Mouse (Mus musculus) adipocyte (in vitro differentiated cells): ENCODE data around the gene Rps16.
A peak's percentile ranks its signal among the peaks of the same experiment; 100 is the strongest.

Source experiments
- DNase-seq: peaks from one replicate; pipeline ENCODE4 v3.0.0-alpha.2; 2016; ENCODE audit warnings: low spot score

Rps16 gene

DNA sequence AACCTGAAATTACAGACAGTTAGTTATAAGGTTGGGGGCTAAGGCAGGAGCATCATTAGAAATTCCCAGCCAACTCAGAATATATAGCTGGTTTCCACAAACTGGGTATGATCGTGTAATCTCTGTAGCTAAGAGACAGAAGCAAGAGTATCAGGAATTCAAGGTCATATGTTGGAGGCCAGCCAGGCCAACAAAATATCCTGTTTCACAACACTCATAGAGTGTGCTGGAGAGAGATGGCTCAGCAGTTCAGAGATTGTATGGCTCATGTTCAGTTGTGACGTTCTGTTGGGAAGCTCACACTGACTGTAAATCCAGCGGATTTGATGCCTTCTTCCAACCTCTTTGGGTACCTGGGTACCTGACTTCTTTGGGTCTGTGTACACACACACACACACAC, 2.7 kb upstream of the Rps16 start:
- peak; percentile 68 for DNase-seq

- DNase-seq = no peak
These were observed 1.9 kb upstream of the Rps16 start for GRCm38 (mm10) chr7:28348601-28349000.

GRCm38 (mm10) chr7:28351676-28352191, 1.3 kb downstream of the Rps16 start:
- DNase-seq = no peak

DNA sequence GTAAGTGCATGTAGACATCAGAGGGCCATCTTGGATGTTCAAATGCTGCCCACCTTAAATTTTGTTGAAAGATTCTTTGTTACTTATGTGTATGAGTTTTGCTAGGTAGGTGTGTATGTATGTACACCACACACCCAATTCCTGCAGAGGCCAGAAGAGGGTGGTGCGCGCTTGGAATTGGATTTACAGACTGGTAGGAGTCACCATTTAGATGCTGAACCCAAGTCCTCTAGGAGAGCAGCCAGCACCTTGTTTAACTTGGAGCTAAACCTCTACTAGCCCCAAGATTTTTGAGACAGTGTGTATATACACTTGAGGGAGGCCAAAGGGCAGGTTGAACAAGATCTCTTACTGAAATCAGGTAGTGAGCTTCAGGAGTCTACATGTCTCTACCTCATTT, 2.8 kb downstream of the Rps16 start:
- peak; percentile 26 for DNase-seq

DNA sequence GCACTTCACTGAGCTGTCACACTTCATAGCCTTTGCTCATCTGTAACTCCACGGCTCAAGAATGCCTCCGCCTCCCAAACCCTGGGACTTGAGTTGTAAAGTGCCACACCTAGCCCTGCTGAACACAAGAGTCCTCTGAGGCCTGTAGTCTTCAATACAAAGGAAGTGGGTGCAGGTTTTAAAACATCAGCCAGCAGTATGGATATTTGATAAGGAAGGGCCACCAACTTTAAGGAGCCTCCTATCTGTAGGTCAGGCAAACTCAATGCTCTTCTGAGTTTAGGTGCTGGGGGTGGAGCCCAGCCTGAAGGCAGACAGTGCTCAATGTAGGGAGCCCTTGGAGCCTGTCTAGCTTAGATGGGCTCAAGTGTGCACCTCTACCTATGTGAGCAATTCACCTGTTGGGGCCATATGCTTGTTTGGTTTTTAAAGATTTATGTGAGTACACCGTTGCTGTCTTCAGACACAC, 3.7 kb downstream of the Rps16 start:
- DNase-seq = no peak

DNA sequence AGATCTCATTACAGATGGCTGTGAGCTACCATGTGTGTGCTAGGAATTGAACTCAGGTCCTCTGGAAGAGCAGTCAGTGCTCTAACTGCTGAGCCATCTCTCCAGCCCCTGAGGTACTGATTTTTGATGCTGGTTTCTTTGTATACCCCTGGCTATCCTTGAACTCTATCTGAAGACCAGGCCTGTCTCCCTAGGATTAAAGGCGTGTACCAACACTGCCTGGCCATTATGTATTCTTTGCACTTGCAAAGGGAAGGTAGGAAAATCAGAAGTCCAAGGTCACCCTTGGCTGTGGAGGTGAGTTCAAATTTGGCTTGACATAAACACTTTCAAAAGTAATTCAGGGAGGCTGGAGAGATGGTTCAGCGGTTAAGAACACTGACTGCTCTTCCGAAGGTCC, 4.1 kb downstream of the Rps16 start:
- no peak for DNase-seq

GRCm38 (mm10) chr7:28355221-28355620, 4.8 kb downstream of the Rps16 start:
- DNase-seq = no peak

DNA sequence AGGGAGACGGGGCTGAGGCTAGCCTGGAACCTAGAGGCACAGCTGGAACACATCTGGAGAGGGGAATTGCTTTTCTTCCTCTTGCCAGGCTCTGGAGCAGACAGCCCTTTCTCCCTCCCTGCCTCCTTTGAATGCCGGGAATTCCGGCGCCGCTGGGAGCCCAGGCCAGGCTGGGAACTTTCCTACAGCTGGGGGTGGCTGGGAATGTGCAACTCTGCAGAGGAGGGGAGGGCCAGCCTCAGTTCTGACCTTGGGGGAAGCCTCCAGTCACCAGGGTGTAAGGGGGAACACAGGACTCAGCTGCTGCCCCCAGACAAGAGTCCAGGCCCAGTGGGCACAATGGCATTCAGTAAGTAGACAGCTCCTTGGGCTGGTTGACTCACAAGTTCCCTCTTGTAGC, 6.5 kb downstream of the Rps16 start:
- no peak for DNase-seq

DNA sequence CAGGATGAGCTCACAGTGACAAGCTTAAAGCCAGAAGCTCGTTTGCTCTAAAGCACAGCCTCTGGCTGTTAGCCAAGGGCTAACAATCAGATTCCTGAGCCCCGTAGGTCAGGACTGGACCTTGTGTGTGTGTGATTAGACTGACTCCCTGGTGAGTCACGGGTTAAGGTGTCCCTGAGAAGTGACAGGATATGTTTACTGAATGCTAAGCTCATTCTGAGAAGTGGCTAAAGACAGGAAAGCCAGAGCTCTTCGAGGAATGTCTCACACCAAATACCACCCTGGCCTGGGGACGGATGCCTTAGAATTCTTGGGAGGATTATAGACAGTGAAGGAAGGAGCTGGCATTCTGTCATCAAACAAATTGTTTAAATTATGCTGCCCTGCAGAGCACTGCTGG, 7.5 kb downstream of the Rps16 start:
- peak; percentile 19 for DNase-seq

GRCm38 (mm10) chr7:28358431-28358830, 8.0 kb downstream of the Rps16 start:
- no peak for DNase-seq

- DNase-seq = no peak
These were observed 9.4 kb downstream of the Rps16 start for GRCm38 (mm10) chr7:28359854-28360253.

- DNase-seq = no peak
These were observed 9.8 kb downstream of the Rps16 start for GRCm38 (mm10) chr7:28360291-28360690.

DNA sequence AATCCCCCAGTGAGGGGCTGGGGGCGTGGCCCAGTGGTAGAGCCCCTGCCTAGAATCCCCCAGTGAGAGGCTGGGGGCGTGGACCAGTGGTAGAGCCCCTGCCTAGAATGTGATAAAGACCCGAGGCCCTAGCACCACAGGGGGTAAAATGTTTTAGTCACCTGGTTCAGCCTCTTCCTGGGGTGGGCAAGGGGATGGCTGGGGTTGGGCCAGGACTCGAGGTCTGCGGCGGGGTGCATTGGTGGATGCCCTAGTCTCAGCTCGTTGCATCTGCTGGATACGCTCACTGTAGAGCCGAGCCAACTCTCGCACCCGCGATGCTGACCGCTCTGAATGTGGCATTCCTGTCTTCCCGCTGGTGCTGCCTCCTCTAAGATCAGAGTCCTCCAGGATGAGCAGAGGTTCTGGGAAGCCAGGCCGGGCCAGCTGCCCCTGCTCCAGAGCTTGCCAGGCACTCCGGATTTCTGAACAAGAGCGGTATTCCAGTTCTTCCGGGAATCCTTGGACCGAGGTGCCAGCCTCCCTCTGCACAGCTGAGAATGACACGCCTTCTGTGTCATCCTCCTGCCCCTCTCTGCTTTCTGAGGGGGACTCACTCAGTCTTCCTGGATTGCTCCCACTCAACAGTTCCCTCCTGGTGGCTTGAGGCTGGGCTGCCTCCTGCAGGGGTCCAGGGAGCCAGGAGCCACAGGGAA, 11.3 kb downstream of the Rps16 start:
- DNase-seq = no peak

DNA sequence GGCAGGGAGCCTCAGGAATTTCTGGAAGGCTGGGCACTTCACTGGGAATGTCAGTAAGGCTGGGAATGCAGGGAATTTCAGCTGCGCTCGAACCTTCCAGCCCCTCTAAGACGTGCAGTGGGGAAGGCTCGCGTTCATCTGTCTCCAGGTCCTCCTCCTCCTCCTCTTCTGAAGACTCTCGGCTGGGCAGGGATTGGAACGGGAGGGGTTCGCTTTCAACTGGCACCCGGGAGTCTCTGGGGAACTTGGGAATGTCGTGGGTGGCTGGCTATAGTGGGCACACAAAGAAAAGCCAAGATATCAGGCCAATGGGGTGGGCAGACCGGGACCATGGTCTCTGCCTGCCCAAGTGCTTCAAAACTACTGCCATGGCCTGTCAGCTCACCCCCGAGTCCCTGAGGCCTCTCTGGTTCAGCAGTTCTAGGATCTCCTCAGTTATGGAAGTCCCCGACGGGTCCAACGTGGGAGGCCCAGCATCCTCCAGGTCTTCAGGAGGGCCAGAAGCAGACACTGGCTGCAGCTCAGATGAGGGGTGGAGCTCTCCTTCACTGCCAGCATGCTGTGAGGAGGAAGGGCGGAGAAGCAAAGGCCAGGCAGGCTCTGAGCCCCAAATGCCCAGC, 12.1 kb downstream of the Rps16 start:
- DNase-seq = no peak

DNA sequence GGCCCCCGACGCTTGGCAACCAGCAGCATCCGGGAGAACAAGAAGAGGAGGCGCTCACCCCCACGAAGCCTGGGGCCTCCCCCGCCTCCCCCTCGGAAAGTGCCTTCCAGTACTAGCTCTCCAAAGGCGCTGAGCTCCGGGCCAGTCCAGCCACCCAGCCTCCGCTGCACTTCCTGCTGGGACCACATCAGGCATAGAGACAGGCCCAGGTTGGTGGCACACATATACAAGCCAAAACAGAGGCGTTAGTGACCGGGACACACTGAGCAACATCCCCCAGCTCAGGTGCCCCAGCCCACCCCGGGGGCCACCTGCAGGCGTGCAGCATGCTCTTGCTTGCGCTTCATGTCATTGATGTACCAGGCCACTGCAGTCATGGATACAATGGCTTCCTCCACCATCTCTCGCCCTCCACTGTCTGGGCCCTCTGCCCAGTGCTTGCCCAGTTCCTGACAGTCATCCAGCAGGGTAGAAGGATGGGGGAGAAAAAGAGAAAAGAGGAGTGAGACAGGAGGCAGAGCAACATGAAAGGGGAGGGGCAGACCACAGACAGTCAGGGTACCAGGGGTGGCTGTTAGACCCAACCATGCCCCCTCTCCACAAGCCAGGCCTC, 17.3 kb downstream of the Rps16 start:
- peak; percentile 28 for DNase-seq

DNA sequence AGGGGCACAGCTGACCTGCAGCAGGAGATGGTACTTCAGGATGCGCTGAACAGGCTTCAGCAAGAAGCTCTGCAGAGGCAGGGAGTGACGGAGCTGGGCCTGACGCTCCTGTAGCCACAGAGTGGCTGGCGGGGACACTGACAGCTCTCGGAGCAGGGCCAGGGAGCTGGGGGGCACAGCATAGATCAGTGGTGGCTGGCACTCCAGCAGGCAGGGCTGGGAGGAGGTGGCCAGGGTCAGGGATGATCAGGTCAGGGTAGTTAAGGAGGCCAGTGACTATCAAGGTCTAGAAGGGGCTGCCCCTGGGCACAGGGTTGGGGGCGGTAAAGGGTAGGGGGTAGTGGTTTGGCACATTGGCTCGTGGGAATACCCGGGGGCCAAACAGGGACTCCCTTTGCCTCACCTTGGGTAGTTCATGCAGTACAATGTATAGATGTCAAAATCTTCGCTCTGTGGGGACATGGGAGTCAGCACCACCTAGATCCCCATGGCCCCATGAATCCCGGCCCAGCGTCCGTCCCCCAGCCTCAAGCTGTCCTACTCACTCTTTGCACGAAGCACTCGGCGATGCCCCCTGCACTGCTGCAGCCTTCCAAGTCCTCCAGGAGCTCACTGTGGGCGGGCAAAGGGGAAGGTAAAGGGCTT, 17.9 kb downstream of the Rps16 start:
- DNase-seq = no peak

DNA sequence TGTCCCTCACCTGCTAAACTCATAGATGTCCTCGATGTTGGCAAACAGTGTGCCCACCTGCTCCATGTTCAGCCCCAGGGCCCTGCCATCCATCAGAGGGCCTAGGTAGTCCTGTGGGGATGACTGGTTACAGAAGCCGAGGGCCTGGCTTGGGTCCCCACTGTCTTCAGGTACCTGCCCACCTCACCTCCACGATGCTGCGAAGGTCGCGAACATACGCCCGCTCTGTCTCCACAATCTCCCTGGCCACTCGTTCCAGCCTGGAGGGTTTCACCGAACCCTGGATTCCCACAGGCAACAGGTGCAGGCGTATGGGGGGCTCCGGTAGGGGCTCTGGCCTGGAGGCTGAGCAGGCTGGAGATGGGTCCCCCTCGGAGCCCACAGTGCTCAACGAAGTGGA, 19.6 kb downstream of the Rps16 start:
- DNase-seq = no peak

DNA sequence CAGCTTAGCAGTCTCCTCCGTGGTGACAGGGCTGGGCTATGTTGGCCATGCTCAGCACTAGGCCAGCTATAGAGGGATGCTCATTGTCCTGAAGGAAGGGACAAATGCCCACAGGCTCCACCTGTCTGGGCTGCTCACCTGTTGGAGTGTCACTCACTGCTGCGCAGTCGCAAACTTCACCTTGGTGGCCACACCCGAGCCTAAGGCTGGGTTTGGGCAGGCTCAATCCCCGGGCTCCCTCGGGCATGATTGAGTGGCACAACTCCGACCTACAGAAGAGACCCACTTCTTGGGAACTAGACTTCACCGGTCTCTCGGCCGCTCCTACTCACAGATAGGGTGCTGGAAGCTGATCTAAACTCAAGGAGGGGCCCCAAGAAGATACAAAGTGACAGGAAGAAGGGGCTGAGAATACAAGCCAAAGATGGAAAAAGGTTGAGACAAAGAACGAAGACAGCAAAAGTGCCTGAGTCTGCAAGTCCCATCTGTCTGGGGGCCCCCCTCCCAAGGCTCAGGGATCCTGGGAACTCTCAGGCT, 20.6 kb downstream of the Rps16 start:
- DNase-seq = peak; percentile 23

DNA sequence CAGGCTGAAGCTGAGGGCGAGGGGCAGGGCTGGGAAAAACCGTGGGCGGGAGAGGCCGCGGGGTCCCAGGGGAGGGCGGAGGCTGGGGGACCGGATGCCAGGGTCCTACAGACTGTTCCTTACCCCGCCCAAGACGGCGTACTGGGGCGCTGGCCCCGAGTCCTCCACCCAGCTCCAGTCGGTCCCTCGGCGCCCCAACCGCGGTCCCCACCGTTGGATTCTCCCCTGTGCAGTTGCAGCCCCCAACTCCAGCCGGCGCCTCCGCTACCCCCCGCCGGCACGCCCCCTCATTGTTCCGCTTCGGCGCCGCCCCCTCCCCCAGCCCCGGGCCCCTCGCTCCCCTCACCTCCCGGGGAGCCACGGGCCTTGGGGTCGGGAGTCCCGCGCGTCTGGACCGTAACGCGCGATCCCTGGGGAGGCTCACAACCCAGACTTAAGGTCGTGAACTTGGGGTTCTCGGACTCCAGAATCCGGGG, 21.1 kb downstream of the Rps16 start:
- DNase-seq = no peak

DNA sequence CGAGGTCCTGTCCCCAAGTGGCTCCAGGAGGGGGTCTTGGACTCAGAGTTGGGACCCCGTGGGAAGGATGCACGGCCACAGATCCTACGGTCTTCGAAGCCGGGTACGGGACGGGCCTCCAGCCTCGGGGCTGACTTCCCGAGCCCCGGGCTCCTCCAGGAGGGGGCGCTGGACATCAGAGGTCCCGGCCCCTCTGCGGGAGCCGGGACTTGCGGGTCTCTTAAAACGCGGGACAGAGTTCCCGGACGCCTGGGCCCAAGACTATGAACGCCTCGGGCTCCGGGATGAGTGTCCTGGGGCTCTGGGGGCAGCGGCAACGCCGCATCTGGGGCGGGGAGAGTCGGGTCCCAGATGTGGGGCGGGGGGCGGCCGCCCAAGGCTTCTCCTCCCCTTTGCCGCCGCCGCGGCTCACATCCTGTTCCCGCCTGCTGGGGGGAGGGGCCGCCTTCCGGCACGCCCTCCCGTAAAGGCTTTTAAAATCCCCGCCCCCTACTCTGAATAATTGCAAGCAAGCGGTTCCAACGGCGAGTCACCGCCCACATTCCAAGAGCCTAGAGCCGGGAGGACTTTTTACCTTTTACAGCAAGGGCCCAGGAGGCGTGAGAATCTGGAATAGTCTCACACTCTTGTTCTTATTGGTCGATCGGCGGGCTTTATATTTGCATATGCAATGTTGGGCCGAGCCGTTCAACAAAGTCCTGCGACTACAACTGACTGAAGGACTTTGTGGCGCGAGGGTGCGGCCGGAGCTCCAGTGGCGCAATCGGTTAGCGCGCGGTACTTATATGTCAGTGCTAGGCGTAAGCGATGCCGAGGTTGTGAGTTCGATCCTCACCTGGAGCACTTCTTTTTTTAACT, 22.0 kb downstream of the Rps16 start, which contains the start of gene Plekhg2:
Plekhg2 (minus strand) TSS at position 349 of the 858 bp plus-strand sequence.
- DNase-seq = peak; percentile 98

DNA sequence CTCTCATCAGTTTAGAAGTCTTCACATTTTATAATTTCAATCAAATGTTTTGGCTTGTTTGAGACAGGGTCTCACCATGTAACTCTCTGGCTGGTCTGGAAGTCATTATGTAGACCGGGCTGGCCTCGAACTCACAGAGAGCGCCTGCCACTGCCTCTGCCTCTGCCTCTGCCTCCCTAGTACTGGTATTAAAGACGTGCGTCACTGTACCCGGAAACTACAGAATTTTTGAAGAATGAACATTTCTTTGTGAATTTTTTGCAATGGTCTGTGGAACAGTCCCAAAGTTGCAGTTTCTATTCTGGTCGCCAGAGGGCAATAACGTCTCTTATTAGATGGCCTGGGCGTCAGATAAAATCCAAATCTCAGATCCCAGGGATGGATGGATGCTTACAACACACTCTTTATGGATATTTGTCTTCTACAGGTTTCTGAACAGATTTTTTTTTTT, 22.7 kb downstream of the Rps16 start:
- peak; percentile 94 for DNase-seq
